Mouse (Mus musculus) kidney, adult 8-10 months (tissue): ENCODE measurements around the gene Gm10128.
"Not testable (repeated sequence)": the region's sequence is repeated elsewhere in the genome, so short reads cannot be mapped to it uniquely, and the experiment has no call there.

Source experiments
- DNase-seq, 2 experiments: peaks; one replicate each; pipeline ENCODE4 v3.0.0; 2022

The Gm10128 gene

GRCm38 (mm10) chr14:7643872-7644271, at the start of gene Gm10128:
Gm10128 (minus strand) TSS chr14:7643972.
- DNase-seq, result not testable (repeated sequence)

GRCm38 (mm10) chr14:7681170-7681569, 37.4 kb upstream of the Gm10128 start:
- DNase-seq, result not testable (repeated sequence)

GRCm38 (mm10) chr14:7662491-7662890, 18.7 kb upstream of the Gm10128 start:
- not testable (repeated sequence) for DNase-seq

- not testable (repeated sequence) for DNase-seq
Observed at GRCm38 (mm10) chr14:7658101-7659074, 14.6 kb upstream of the Gm10128 start.

- not testable (repeated sequence) for DNase-seq
Observed at GRCm38 (mm10) chr14:7657456-7657855, 13.7 kb upstream of the Gm10128 start.

- DNase-seq, result not testable (repeated sequence)
Observed at GRCm38 (mm10) chr14:7595492-7595891, 48.3 kb downstream of the Gm10128 start, which contains the start of gene Gm10338. Gm10338 (minus strand) TSS chr14:7595592.
